Mouse (Mus musculus): ENCODE measurements around the gene Vps18. TPM values are rescaled to one million over a fixed set of nuclear protein-coding genes. Genes with fewer than 3 reads are reported as not detected.
A peak's percentile ranks its signal among the peaks of the same experiment; 100 is the strongest.

Vps18 gene
- polyA plus RNA-seq, 1 experiment from 2014 or later = 33.6 TPM

DNA sequence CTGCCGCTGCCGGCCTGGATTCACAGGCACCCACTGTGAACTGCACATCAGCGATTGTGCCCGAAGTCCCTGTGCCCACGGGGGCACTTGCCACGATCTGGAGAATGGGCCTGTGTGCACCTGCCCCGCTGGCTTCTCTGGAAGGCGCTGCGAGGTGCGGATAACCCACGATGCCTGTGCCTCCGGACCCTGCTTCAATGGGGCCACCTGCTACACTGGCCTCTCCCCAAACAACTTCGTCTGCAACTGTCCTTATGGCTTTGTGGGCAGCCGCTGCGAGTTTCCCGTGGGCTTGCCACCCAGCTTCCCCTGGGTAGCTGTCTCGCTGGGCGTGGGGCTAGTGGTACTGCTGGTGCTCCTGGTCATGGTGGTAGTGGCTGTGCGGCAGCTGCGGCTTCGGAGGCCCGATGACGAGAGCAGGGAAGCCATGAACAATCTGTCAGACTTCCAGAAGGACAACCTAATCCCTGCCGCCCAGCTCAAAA, 43.7 kb downstream of the Vps18 start:
- Histone ChIP-seq H3K27ac (ENCODE audit: low read length) (no peak overlapping the region), H3K27me3 (replicated peaks; ENCODE audit: control insufficient read depth, insufficient read depth, low read length) (peaks cover 43% of the 10 kb centered on the region), H3K9me3 (ENCODE audit: control insufficient read depth, low read length) (no peaks in the 10 kb centered on the region), H3K4me3 (replicated peaks; ENCODE audit: low read length) (no peak overlapping the region), H3K36me3 (ENCODE audit: control insufficient read depth, insufficient read depth) (no peaks in the 10 kb centered on the region), H3K4me2 (ENCODE audit: low read length) (no peak overlapping the region), H3K9ac (replicated peaks; ENCODE audit: low read depth, low read length) (no peak overlapping the region), H3K4me1 (replicated peaks; ENCODE audit: control insufficient read depth, insufficient read depth, low read length) (peaks cover under 1% of the 10 kb centered on the region)
- no peak for ATAC-seq
- 77% methylated on average over 24 of the region's 24 CpGs for WGBS

- H3K27ac ChIP-seq (ENCODE audit: low read length) = no peak overlapping the region
- no peak overlapping the region for H3K9ac ChIP-seq (replicated peaks; ENCODE audit: low read depth, low read length)
- ATAC-seq = no peak
- H3K27me3 ChIP-seq (replicated peaks; ENCODE audit: control insufficient read depth, insufficient read depth, low read length) = peaks cover 25% of the 10 kb centered on the region
- no peak overlapping the region for H3K4me2 ChIP-seq (ENCODE audit: low read length)
- 48% methylated on average over 1 of the region's 1 CpGs for WGBS
- H3K4me1 ChIP-seq (replicated peaks; ENCODE audit: control insufficient read depth, insufficient read depth, low read length) = no peaks in the 10 kb centered on the region; the same call in 1 of the 2 replicates
- H3K4me3 ChIP-seq (replicated peaks; ENCODE audit: low read length) = no peak overlapping the region
- H3K36me3 ChIP-seq (ENCODE audit: control insufficient read depth, insufficient read depth) = no peaks in the 10 kb centered on the region
- no peaks in the 10 kb centered on the region for H3K9me3 ChIP-seq (ENCODE audit: control insufficient read depth, low read length)
Observed at GRCm38 (mm10) chr2:119334135-119334534, 45.6 kb downstream of the Vps18 start.

- peaks cover 24% of the 10 kb centered on the region for H3K27me3 ChIP-seq (replicated peaks; ENCODE audit: control insufficient read depth, insufficient read depth, low read length)
- H3K9ac ChIP-seq (replicated peaks; ENCODE audit: low read depth, low read length) = no peak overlapping the region
- WGBS = 77% methylated on average over 7 of the region's 7 CpGs
- H3K9me3 ChIP-seq (ENCODE audit: control insufficient read depth, low read length) = no peaks in the 10 kb centered on the region
- H3K4me2 ChIP-seq (ENCODE audit: low read length) = no peak overlapping the region
- ATAC-seq = no peak
- H3K4me1 ChIP-seq (replicated peaks; ENCODE audit: control insufficient read depth, insufficient read depth, low read length) = no peaks in the 10 kb centered on the region; the same call in 1 of the 2 replicates
- no peak overlapping the region for H3K4me3 ChIP-seq (replicated peaks; ENCODE audit: low read length)
- no peaks in the 10 kb centered on the region for H3K36me3 ChIP-seq (ENCODE audit: control insufficient read depth, insufficient read depth)
- no peak overlapping the region for H3K27ac ChIP-seq (ENCODE audit: low read length)
Observed at GRCm38 (mm10) chr2:119334964-119335525, 46.5 kb downstream of the Vps18 start.

DNA sequence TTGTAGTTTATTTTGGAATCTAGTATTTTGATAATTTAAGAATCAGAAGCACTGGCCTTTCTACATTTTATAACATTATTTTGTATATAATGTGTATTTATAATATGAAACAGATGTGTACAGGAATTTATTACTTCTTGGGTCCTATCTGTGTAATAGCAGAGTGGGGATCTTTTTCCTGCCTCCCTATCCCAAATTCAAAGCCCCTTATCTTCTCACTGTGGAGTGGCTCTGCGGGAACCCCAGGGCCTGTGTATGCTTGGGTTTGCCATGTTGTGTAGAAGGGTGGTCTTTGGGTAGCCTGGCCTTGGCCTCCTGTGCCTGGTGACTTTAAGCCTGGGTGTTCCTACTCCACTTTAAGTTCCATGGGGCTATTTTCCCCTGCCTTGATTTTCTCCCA, 47.0 kb downstream of the Vps18 start:
- Histone ChIP-seq H3K4me2 (ENCODE audit: low read length) (no peak overlapping the region), H3K27me3 (replicated peaks; ENCODE audit: control insufficient read depth, insufficient read depth, low read length) (peaks cover 19% of the 10 kb centered on the region), H3K4me1 (replicated peaks; ENCODE audit: control insufficient read depth, insufficient read depth, low read length) (no peaks in the 10 kb centered on the region; the same call in 1 of the 2 replicates), H3K4me3 (replicated peaks; ENCODE audit: low read length) (no peak overlapping the region), H3K36me3 (ENCODE audit: control insufficient read depth, insufficient read depth) (no peaks in the 10 kb centered on the region), H3K9me3 (ENCODE audit: control insufficient read depth, low read length) (no peaks in the 10 kb centered on the region), H3K9ac (replicated peaks; ENCODE audit: low read depth, low read length) (no peak overlapping the region), H3K27ac (ENCODE audit: low read length) (no peak overlapping the region)
- 88% methylated on average over 1 of the region's 1 CpGs for WGBS
- ATAC-seq = no peak

- Histone ChIP-seq H3K4me1 (replicated peaks; ENCODE audit: control insufficient read depth, insufficient read depth, low read length) (no peaks in the 10 kb centered on the region; the same call in 1 of the 2 replicates), H3K27ac (ENCODE audit: low read length) (no peak overlapping the region), H3K9ac (replicated peaks; ENCODE audit: low read depth, low read length) (no peak overlapping the region), H3K27me3 (replicated peaks; ENCODE audit: control insufficient read depth, insufficient read depth, low read length) (peaks cover 16% of the 10 kb centered on the region), H3K36me3 (ENCODE audit: control insufficient read depth, insufficient read depth) (no peaks in the 10 kb centered on the region), H3K4me2 (ENCODE audit: low read length) (no peak overlapping the region), H3K9me3 (ENCODE audit: control insufficient read depth, low read length) (no peaks in the 10 kb centered on the region), H3K4me3 (replicated peaks; ENCODE audit: low read length) (no peak overlapping the region)
- 71% methylated on average over 2 of the region's 2 CpGs for WGBS
- no peak for ATAC-seq
Observed at GRCm38 (mm10) chr2:119336002-119336401, 47.5 kb downstream of the Vps18 start.

GRCm38 (mm10) chr2:119336470-119336869, 47.9 kb downstream of the Vps18 start:
- 77% methylated on average over 10 of the region's 10 CpGs for WGBS
- Histone ChIP-seq H3K9ac (replicated peaks; ENCODE audit: low read depth, low read length) (no peak overlapping the region), H3K9me3 (ENCODE audit: control insufficient read depth, low read length) (no peaks in the 10 kb centered on the region), H3K27ac (ENCODE audit: low read length) (no peak overlapping the region), H3K4me1 (replicated peaks; ENCODE audit: control insufficient read depth, insufficient read depth, low read length) (no peaks in the 10 kb centered on the region; the same call in 1 of the 2 replicates), H3K4me2 (ENCODE audit: low read length) (no peak overlapping the region), H3K4me3 (replicated peaks; ENCODE audit: low read length) (no peak overlapping the region), H3K36me3 (ENCODE audit: control insufficient read depth, insufficient read depth) (no peaks in the 10 kb centered on the region), H3K27me3 (replicated peaks; ENCODE audit: control insufficient read depth, insufficient read depth, low read length) (peaks cover 11% of the 10 kb centered on the region)
- ATAC-seq = no peak

- Histone ChIP-seq H3K4me3 (replicated peaks; ENCODE audit: low read length) (peak overlapping the region; percentile 58), H3K36me3 (ENCODE audit: control insufficient read depth, insufficient read depth) (no peaks in the 10 kb centered on the region), H3K27ac (ENCODE audit: low read length) (peak overlapping the region; percentile 12; the same call in 1 of the 2 replicates), H3K9ac (replicated peaks; ENCODE audit: low read depth, low read length) (peak overlapping the region; percentile 77), H3K9me3 (ENCODE audit: control insufficient read depth, low read length) (no peaks in the 10 kb centered on the region), H3K27me3 (replicated peaks; ENCODE audit: control insufficient read depth, insufficient read depth, low read length) (0 out of 2 replicates have a peak, but pooled peaks cover 4% of the 10 kb centered on the region), H3K4me2 (ENCODE audit: low read length) (peak overlapping the region; percentile 73), H3K4me1 (replicated peaks; ENCODE audit: control insufficient read depth, insufficient read depth, low read length) (no peaks in the 10 kb centered on the region; the same call in 1 of the 2 replicates)
- 9% methylated on average over 59 of the region's 60 CpGs for WGBS
- peak; percentile 89 for ATAC-seq
Observed at GRCm38 (mm10) chr2:119337425-119338265, 49.1 kb downstream of the Vps18 start.

GRCm38 (mm10) chr2:119344537-119345138, 56.1 kb downstream of the Vps18 start:
- Histone ChIP-seq H3K27ac (ENCODE audit: low read length) (no peak overlapping the region), H3K4me3 (replicated peaks; ENCODE audit: low read length) (no peak overlapping the region), H3K4me1 (replicated peaks; ENCODE audit: control insufficient read depth, insufficient read depth, low read length) (no peaks in the 10 kb centered on the region), H3K27me3 (replicated peaks; ENCODE audit: control insufficient read depth, insufficient read depth, low read length) (no peaks in the 10 kb centered on the region; the same call in 1 of the 2 replicates), H3K36me3 (ENCODE audit: control insufficient read depth, insufficient read depth) (no peaks in the 10 kb centered on the region), H3K9ac (replicated peaks; ENCODE audit: low read depth, low read length) (no peak overlapping the region), H3K9me3 (ENCODE audit: control insufficient read depth, low read length) (no peaks in the 10 kb centered on the region), H3K4me2 (ENCODE audit: low read length) (no peak overlapping the region)
- no peak for ATAC-seq
- 47% methylated on average over 6 of the region's 6 CpGs for WGBS
